Comparison of ENCODE assay signal across 17 mouse cellular contexts in genomic region chrX:85272296-85272695, GRCm38 (mm10). TPM values are rescaled to one million over a fixed set of nuclear protein-coding genes. Genes with fewer than 3 reads are reported as not detected.
A peak's percentile ranks its signal among the peaks of the same experiment; 100 is the strongest.
DNase-seq lines count a peak whose midpoint lies in the region; ATAC-seq lines count a peak whose summit lies in the region.
"Had no signal": no experiment of that assay in that cellular context is flagged by ENCODE, and none has a peak within 500 bp of the region (broad histone marks: within the 10 kb centered on the region; RNA-seq: fewer than 3 reads in every experiment).

No protein-coding gene starts in this region.

- H3K4me2 ChIP-seq in heart, embryonic 16.5 days (ENCODE audit: low read depth, low read length), result peak overlapping the region; percentile 42; the same call in 1 of the 2 replicates
- no peak overlapping the region for H3K4me2 ChIP-seq in heart, embryonic 11.5 days
- H3K4me2 ChIP-seq in lung, embryonic 15.5 days, result 0 out of 2 replicates have a peak overlapping the region, but pooled peaks have one; percentile 1
- 0 out of 2 replicates have a peak overlapping the region, but pooled peaks have one; percentile 19 for H3K4me2 ChIP-seq in intestine, embryonic 16.5 days (ENCODE audit: low read depth, low read length)
- H3K4me2 ChIP-seq: liver, embryonic 12.5 days had no signal

- no peak for ATAC-seq in heart, embryonic 16.5 days (replicated peaks; ENCODE audit: extremely low read depth, insufficient read depth, low FRiP score)
- no peak for ATAC-seq in heart, embryonic 11.5 days (replicated peaks; ENCODE audit: insufficient number of reproducible peaks, low FRiP score, low TSS enrichment)
- ATAC-seq in lung, embryonic 15.5 days (ENCODE audit: borderline replicate concordance, extremely low read depth, low FRiP score, low TSS enrichment), result no peak
- ATAC-seq in intestine, embryonic 16.5 days, result peak; percentile 93
- ATAC-seq: forebrain, postnatal 0 days; liver, embryonic 12.5 days had no signal

- WGBS in heart, embryonic 16.5 days, result 45% methylated on average over 6 of the region's 6 CpGs
- WGBS in heart, embryonic 11.5 days (ENCODE audit: insufficient replicate concordance), result 44% methylated on average over 6 of the region's 6 CpGs
- 45% methylated on average over 6 of the region's 6 CpGs for WGBS in lung, embryonic 15.5 days
- 43% methylated on average over 6 of the region's 6 CpGs for WGBS in intestine, embryonic 16.5 days

- no peak overlapping the region for H3K4me3 ChIP-seq in heart, embryonic 16.5 days (ENCODE audit: low read length)
- no peak overlapping the region for H3K4me3 ChIP-seq in heart, embryonic 11.5 days (ENCODE audit: low read depth, low read length)
- H3K4me3 ChIP-seq in lung, embryonic 15.5 days, result no peak overlapping the region
- no peak overlapping the region for H3K4me3 ChIP-seq in brown adipose tissue, adult 24 weeks (ENCODE audit: insufficient read depth, low read depth, low read length)
- no peak overlapping the region for H3K4me3 ChIP-seq in intestine, embryonic 16.5 days (ENCODE audit: low read length)
- H3K4me3 ChIP-seq: liver, embryonic 12.5 days had no signal

- H3K36me3 ChIP-seq in heart, embryonic 16.5 days (ENCODE audit: control insufficient read depth, insufficient read depth), result no peaks in the 10 kb centered on the region
- no peaks in the 10 kb centered on the region for H3K36me3 ChIP-seq in heart, embryonic 11.5 days (ENCODE audit: control insufficient read depth, insufficient read depth, low read length)
- H3K36me3 ChIP-seq in lung, embryonic 15.5 days, result no peaks in the 10 kb centered on the region
- H3K36me3 ChIP-seq in intestine, embryonic 16.5 days (ENCODE audit: control insufficient read depth, insufficient read depth, low read length), result no peaks in the 10 kb centered on the region
- H3K36me3 ChIP-seq: liver, embryonic 12.5 days had no signal

- H3K27me3 ChIP-seq in heart, embryonic 16.5 days (ENCODE audit: control insufficient read depth, insufficient read depth, low read length), result no peaks in the 10 kb centered on the region
- no peaks in the 10 kb centered on the region for H3K27me3 ChIP-seq in heart, embryonic 11.5 days (ENCODE audit: control insufficient read depth, insufficient read depth, low read length)
- no peaks in the 10 kb centered on the region for H3K27me3 ChIP-seq in lung, embryonic 15.5 days
- no peaks in the 10 kb centered on the region for H3K27me3 ChIP-seq in intestine, embryonic 16.5 days (replicated peaks; ENCODE audit: control insufficient read depth, insufficient read depth, low read length)
- H3K27me3 ChIP-seq: liver, embryonic 12.5 days had no signal

- 0 out of 2 replicates have a peak, but pooled peaks cover 3% of the 10 kb centered on the region for H3K4me1 ChIP-seq in heart, embryonic 16.5 days (ENCODE audit: control insufficient read depth, insufficient read depth, low read length)
- no peaks in the 10 kb centered on the region for H3K4me1 ChIP-seq in heart, embryonic 11.5 days (ENCODE audit: control insufficient read depth, insufficient read depth, low read length)
- no peaks in the 10 kb centered on the region for H3K4me1 ChIP-seq in lung, embryonic 15.5 days
- peaks cover 3% of the 10 kb centered on the region; the same call in 1 of the 2 replicates for H3K4me1 ChIP-seq in brown adipose tissue, adult 24 weeks (ENCODE audit: control insufficient read depth, insufficient read depth, insufficient read length, low read length)
- no peaks in the 10 kb centered on the region for H3K4me1 ChIP-seq in intestine, embryonic 16.5 days (ENCODE audit: control insufficient read depth, insufficient read depth, low read length)
- H3K4me1 ChIP-seq: liver, embryonic 12.5 days had no signal

- H3K9ac ChIP-seq in heart, embryonic 16.5 days (ENCODE audit: low read length), result no peak overlapping the region
- H3K9ac ChIP-seq in heart, embryonic 11.5 days (ENCODE audit: low read depth, low read length), result no peak overlapping the region
- no peak overlapping the region for H3K9ac ChIP-seq in lung, embryonic 15.5 days
- no peak overlapping the region for H3K9ac ChIP-seq in intestine, embryonic 16.5 days (ENCODE audit: low read depth, low read length)
- H3K9ac ChIP-seq: forebrain, postnatal 0 days; liver, embryonic 12.5 days had no signal

- no peaks in the 10 kb centered on the region for H3K9me3 ChIP-seq in heart, embryonic 16.5 days (replicated peaks; ENCODE audit: control insufficient read depth, low read length)
- no peaks in the 10 kb centered on the region for H3K9me3 ChIP-seq in heart, embryonic 11.5 days (replicated peaks; ENCODE audit: control insufficient read depth, low read length)
- no peaks in the 10 kb centered on the region for H3K9me3 ChIP-seq in lung, embryonic 15.5 days
- no peaks in the 10 kb centered on the region for H3K9me3 ChIP-seq in intestine, embryonic 16.5 days (ENCODE audit: control insufficient read depth, low read length)
- H3K9me3 ChIP-seq: liver, embryonic 12.5 days had no signal

- no peak overlapping the region for H3K27ac ChIP-seq in heart, embryonic 16.5 days (ENCODE audit: low read length)
- no peak overlapping the region for H3K27ac ChIP-seq in heart, embryonic 11.5 days (ENCODE audit: low read depth, low read length)
- H3K27ac ChIP-seq in lung, embryonic 15.5 days, result no peak overlapping the region
- H3K27ac ChIP-seq in brown adipose tissue, adult 24 weeks (replicated peaks; ENCODE audit: low read depth, low read length), result peak overlapping the region; percentile 87
- H3K27ac ChIP-seq in intestine, embryonic 16.5 days (ENCODE audit: low read length), result no peak overlapping the region; the same call in 1 of the 2 replicates
- H3K27ac ChIP-seq: liver, embryonic 12.5 days had no signal

- DNase-seq in lung, postnatal 10 days, result no peak
- no peak for DNase-seq in left cerebral cortex, adult 8-10 months (ENCODE audit: low spot score in 2 of 2)
- DNase-seq: cerebellum, adult 11-12 months; forebrain, postnatal 0 days had no signal

RNA-seq across cellular contexts. Expression of gene Fthl17a, which starts 22.8 kb away (rescaled TPM):
- polyA plus RNA-seq in heart, embryonic 16.5 days (2015; fragmentation: Nextera tagmentation; extraction: Ambion mirVana), result not detected in 2 replicates
- polyA plus RNA-seq in heart, embryonic 11.5 days (2014; fragmentation: Nextera tagmentation; extraction: Ambion mirVana), result not detected in 2 replicates
- polyA plus RNA-seq in lung, embryonic 15.5 days (2015; fragmentation: Nextera tagmentation; extraction: Ambion mirVana), result not detected in 2 replicates
- not detected in 2 replicates for polyA plus RNA-seq in brown adipose tissue, adult 24 weeks (2012; ENCODE audit: insufficient read depth, insufficient read length, missing spikeins)
- polyA plus RNA-seq in intestine, embryonic 16.5 days (2015; fragmentation: Nextera tagmentation; extraction: Ambion mirVana), result not detected in 2 replicates
- total RNA-seq in left cerebral cortex, adult 8-10 months (2022), result not detected
- total RNA-seq: forebrain, postnatal 0 days; gastrocnemius, adult 8-10 months; hematopoietic stem cell, adult 5-6 weeks; left cerebral cortex, postnatal 14 days; megakaryocyte, adult 5-6 weeks; neutrophil, adult 5-6 weeks had no signal
- polyA plus RNA-seq: cortical plate, adult 2 months; forebrain, postnatal 0 days; liver, embryonic 12.5 days; urinary bladder, adult 2 months had no signal
